Mouse (Mus musculus) cerebellum, postnatal 14 days (tissue): ENCODE measurements around the gene Nfya.
A peak's percentile ranks its signal among the peaks of the same experiment; 100 is the strongest.

Source experiments
- DNase-seq, 2 experiments: peaks; one replicate each; pipeline ENCODE4 v3.0.0; 2021; ENCODE audit warnings: mixed read lengths in 2 of 2

The Nfya gene

DNA sequence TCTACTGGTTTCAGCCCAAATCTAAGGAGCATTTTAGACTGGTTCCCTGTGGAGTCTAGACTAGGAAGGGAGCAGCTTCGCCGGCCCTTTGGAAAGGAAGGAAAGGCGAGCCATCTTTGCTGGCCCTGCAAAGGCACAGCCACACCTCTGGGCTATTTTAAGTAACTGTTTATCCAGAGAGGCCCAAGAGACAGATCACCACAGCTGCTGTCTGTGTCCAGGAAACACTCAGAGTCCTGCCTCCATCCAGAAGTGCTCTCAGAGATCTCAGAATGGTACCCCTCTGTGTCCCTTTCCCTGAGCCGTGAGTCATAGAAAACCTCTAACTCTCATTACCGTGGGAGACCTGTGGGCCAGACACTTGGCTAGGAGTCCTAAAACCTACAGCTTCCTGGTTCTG, 20.7 kb upstream of the Nfya start:
- no peak for DNase-seq

DNA sequence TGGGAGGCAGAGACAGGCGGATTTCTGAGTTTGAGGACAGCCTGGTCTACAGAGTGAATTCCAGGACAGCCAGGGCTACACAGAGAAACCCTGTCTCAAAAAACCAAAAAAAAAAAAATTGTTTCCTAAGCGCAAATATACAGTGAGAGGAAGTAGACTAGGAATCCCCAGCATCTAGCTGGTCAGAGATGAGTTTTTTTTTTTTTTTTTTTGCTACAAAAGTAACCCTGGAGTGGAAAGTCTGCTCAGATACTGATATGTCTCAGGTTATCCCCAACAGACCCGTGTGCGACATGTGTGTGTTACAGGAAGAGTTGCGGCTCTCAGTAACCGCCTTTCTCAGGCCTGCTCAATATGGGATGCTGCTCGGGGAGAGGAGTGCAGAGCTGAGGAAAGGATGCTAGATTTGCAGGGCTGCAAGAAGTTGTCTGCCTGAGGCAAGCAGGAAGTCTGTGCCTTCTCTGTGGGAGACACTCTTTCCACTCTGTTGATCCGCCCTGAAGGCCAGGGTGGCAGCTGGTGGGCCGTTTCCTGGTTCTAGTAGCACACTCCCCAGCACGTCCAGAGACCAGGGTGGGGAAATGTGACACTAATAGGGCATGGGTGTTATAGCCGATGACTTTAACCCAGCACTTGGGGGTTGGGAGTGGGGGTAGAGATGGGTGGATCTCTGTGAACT, 18.3 kb upstream of the Nfya start:
- DNase-seq: no peak

DNA sequence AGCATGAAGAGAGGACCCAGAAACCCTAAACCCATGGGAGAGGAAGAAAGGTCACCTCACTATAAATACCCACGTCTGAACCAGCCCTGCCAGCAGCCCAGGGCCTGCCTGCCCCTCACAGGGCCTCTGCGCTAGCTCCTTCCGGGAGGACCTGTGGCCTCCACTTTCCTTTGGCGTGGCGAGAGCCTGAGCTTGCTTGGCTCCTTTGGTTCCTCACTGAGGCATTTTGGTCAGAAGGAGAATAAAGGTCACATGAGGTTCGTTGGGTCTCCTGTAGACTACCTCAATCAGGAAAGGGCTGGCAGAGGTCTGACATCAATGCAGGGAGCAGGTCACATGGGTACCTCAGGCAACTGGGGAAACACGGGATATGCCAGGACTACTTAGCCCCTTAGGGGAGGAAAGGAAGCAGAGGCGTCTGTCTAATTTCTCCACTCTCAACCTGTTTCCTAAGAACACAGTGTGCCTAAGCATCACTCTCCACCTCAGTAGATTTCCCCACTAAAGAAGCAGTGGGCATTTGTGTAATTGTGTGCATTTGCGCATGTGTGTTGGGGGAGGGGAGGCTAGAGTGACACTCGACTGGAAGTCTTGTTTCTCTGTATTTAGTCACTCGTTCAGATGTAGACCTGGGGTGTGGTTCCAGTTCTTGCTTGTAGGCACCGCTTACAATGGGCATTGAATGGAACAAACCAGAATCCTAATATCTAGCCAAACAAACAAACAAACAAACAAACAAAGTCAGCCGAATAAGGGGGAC, 17.5 kb upstream of the Nfya start:
- DNase-seq: no peak

DNA sequence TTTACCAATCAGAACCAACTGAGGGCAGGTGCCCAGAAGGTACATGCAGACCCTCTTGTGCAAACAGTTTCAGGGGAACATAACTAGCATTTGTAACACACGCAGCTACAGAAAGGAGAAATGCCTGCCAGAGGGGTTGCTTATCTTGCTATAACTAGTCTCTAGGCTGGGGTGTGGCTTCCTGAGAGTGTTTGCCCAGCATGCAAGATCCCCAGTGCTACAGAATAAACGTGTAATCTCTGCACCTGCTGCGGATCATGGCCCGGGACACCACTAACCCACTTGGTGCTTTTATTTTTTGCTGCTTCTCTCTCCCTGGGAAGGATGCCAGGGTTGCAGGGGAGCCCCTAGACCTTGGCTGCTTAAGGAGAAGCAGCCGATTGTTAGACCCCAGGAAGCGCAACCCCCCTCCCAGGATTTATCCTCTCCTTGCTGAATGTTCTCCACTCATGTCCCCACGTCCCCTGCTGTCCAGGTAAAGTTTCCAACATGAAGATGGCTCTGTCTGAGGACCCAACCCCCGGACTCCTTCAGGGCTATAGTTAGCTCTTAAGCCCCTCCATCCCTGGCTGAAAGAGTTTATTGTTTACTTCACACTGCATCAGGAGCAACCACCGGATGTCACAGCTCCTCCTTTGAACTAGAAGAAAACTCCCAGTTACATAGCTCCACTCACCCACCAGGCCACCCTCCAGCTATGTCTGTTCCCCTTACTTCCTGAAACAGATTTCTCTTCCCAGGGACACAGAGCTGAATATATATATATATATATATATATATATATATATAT, 16.3 kb upstream of the Nfya start:
- DNase-seq: no peak

DNA sequence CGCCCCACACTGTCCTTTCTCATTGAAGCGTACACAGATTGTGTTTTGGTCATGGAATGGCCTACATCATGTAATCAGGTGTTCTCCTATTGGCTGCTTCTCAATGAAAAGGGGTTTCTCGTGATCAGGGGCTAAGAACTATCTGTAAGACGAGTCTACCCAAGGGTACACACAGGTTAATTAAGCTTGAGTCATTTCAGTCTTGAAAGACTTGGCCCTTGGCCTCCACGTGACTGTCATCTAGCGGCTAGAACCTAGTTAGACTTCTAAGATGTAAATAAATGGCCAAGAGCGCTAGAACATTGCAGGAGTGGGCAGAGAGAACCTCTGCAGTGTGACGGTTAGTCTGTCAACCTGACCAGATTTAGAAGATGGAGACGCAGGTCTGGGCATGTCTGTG, 14.5 kb upstream of the Nfya start:
- DNase-seq: no peak

DNA sequence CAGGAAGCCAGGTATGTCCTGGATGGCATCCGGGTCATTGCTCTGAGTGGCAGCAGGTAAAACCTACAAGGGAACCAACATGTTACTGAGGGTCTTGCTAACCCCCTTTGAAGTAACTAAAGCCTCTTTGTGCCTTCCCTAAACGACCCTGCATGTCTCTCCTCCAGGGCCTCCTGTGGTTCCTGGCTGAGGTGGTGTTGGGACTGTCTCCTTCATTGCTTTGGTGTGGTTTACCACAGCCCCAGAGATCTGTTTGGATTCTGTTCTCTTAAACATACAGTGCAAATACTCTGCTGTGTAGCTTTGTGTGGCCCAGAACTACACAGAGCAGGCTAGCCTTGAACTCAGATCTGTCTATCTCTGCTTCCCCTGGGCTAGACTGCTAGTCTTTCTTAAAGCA, 9.9 kb upstream of the Nfya start:
- DNase-seq: no peak

DNA sequence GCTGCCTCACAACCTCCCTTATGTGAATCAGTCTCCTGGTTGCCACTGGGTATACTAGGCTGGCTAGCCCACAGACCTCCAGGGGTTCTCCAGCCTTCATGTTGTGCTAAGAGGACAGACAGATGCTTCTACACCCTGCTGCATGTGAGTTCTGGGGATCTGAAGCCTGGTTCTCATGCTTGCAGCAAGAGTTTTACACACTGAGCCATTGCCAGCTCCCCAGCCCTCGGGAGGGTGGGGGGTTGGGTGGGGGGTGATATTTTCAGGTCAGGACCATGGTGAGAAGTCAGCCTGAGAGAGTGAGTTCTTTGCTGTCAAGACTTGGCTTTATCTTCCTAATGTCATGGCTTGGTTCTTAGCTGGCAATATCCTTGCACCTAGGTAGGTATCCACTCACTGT, 9.1 kb upstream of the Nfya start:
- no peak for DNase-seq

DNA sequence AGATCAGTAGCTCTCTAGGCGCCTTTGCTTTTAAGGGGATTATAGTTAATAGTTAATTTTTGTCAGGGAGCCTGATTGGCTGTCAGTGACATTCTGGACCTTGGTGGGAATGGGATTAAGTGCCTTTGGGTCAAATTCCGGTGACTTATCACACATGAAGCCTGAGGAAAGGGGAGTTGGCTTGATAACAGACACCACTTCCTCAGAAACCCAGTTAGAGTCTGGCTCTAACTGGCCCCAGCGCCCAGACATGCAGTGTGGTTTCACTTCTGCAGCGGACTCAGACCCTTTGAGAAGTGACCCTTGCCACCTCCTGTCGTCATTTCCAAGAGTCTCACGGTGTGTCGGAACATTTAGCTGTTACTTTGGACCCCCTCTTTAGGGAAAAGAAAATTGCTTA, 8.5 kb upstream of the Nfya start:
- DNase-seq: no peak

DNA sequence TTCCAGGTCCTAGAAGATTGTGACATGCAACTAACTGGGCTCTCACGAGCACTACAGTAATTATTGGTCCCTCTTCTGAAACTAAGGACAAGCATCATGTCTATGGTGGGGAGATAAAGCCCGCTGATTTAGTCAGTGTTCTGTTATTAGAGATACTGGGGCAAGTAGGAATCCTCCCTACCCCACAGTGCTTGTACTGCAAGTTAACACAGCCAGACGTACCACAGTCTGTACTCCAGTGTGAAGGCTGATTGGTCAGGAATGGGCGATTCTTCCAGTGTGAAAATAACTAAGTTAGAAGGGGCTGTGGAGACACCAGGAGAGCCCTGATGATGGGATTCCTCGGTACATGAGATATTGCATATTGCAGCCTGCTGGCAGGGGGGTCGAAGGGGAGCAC, 7.8 kb upstream of the Nfya start:
- no peak for DNase-seq

DNA sequence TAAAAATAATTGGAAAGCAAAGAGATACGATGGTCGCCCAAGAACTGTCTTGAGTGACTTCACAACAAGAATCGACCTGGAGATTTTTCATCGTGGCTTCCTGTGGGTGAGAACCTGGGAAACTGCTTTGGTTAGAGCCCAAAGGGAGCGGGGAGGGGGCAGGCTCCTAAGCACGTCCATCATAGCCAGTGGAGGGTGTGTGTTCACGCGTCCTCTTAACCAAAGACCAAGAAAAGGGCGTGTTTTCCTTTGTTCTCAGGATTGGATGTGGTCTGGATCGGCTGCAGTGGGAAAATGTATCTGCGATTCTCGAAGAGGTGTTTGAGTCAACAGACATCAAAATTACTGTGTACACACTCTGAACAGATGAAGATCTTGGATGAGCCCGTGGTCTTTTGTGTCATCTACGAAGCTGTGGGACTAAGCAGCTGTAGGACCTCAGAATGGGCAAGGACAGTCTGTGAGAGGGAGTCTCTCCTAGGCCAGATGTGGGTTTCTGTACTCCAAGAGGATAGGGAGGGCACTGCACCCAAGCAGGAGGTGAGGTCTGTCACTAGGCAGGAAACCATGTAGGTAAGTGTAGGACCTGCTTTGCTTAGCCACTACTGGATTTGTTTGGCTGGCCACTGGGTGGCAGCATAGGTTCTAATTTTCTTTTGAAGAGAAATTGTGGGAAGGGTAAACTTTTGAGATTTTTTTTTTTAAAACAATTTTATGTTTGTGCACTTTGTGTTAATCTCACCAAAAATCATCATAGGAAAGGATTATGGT, 6.9 kb upstream of the Nfya start:
- peak; percentile 83 to 86 for DNase-seq

DNA sequence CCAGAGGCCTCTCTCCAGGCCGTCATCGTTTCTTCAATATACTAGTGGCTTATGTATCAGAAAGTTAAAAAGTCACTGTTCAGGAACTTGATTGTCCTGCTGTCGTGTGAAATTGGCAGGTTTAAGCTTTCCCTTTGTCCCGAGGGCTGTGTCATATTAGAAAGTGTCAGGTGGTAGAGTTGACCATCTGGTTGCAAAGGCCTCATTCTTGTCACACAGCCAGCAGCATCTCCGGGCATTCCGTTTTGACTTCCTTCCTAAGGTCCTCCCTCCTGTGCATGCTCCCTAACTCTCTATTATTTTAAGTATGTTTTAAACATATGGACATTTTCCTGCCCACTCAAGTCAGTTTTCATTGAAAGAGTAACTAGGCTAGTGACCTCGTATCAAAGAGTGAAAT, 6.3 kb upstream of the Nfya start:
- DNase-seq: peak; percentile 75 to 77

DNA sequence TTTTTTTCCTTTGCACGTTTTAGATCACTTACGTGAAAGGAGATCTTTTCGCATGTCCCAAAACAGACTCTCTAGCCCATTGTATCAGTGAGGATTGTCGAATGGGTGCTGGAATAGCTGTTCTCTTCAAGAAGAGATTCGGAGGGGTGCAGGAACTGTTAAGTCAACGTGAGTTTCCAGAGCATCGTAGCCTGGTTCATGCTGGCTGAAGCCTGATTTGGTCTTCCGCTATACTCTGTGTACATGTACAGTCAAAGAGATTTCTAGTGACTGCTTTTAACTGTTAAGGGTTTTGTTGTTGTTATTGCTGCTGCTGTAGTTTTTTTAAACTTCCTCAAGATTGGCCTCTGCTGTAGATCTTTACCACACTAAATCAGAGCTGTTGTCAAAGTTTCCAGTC, 1.5 kb upstream of the Nfya start:
- no peak for DNase-seq

DNA sequence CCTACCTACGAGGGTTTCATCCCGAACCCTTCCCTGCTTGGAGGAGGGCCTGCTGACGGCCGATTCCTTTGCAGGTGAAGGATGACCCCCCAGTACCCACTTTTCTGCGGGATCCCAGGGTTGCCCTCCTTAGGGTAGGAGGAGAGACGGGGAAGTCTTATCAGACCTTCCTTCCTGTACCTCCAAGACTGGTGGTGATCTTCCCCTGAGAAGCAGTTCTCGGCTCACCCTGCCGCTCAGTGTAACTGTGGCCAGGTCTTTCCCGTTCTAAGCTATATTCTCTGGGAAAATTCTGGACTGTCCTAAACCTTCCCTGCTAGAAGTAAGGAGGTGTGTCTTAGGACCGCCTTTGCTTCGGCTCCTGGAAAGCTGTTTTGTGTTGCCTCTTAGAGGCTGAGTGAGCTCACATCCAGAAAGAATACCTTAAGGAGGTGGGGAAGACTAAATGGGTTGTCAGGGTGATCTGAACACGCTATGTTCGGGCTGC, 636 bp upstream of the Nfya start:
- no peak for DNase-seq

DNA sequence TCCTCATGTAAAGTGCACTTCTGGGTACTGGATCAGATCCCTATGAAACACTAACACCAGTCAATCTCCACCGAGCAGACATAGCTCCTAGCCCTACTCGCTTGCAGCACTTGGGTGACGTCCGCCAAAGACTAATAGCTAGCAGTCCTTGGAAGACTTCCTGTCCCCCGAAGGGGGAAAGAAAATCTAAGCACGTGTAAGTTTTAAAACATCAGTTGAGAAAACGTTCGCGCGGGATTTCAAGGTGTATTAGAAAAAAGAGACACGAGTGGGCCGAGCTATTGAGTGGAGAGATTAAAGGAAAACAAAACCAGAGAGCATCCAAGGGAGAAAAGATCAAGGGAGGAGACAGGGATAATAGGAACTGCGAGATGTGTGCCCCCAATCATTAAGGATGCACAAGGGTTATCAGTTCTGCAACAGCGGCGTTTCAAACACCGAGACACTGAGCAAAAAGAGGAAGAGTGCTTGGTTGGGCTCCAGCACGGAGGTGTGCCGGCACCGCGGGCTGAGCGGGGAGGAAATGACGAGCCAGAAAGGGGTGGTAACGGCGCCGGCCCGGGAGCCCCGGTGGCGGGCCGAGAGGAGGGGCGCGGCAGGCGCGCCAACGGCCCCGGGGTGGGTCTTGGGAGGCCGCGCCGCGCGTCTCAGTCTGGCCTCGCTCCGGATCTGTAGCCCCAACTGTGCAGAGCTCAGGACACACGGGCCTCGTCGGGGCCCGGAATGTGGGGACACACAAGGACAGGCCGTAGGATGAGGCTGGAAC, 997 bp downstream of the Nfya start:
- peak; percentile 78 to 82 for DNase-seq

DNA sequence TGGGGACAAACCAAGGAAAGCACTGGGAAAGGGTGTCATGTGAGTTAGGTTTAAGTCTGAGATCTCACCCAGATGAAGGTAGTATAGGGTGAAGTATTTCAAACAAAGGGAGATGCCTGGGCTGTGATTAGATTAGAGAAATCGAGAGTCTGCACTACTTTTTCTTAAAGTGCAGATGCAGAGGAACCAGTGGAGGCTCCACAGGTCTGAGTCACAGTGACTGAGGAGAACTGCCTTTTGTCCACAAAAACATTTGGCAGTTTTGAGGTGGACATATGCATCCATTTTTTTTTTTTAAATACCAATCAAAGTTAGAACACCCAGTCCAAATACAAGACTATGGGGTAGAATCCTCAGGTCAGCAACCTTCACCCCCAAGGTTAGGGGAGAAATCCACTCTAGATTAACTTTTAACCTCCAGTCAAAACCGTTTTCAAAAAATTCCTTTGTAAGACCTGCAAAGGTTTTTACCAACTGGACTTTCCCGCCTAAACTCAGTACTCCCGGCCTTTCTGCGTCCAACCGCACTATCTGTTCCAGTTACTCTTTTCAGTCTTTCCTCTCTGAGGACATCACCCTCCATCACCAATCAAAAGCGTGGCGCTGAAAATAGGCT, 1.7 kb downstream of the Nfya start:
- no peak for DNase-seq

DNA sequence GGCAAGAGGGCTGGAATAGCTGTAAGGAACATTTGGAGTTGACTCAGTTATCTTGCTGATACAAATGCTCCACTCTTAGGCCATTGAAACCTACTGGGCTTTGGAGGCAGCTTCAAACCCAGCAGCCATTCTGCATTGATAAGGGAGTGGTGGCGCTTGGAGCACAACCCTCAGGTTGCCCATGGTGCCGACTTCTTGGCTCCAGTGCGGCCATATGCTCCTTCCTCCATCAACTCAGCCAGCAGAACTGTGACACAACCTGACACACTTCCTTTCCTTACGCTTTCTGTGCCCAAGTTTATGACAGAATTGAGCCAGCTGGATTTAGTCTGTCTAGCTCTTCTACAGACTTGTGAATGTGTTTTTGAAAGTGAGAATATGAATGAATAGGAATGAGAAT, 2.6 kb downstream of the Nfya start:
- peak; percentile 52 to 70 for DNase-seq

DNA sequence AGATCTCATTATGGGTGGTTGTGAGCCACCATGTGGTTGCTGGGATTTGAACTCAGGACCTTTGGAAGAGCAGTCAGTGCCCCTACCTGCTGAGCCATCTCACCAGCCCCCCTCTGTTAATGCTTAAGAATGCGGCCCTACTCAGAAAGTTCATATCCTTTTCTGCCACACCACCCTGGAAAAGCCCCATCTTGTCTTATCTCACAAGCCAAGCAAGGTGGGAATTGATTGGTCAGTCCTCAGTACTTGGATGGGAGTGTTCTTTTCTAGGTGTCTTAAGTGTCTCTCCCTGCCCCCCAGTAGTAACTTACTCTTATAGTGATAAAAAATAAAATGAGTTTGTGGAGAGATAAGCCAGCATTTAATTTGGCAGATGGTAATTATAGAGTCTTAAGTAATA, 5.0 kb downstream of the Nfya start:
- no peak for DNase-seq

DNA sequence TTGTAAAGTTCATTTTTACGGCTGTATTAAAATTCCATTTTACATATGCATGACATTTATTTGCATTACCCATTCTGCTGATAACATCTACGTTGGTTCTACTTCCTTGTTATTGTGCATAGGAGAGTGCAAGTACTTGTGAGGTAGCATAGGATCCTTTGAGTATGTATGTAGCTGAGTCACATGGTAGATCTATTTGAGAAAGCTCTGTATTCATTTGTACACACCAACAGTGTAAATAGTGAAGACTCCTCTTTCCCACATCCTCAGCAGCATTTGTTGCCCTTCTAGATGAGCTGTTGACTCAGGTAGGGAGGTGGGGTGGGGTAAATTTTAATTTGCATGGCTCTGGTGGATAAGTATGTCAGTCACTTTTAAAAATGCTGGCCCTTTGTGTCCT, 5.9 kb downstream of the Nfya start:
- no peak for DNase-seq

DNA sequence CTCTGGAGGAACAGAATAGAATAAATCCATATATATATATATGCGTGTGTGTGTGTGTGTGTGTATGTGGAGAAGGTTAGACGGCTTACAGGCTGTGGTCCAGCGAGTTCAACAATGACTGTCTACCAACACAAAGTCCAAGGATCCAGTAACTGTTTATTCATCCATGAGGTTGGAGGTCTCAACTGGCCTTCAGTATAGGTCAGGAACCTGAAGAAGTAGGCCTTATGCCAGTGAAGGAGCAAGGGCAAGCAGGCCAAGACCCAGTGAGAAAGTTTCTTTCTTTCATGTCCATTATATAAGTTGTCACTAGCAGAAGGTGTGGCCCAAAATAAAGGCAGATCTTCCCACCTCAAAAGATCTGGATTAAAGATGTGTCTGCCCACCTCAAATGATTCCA, 7.0 kb downstream of the Nfya start:
- DNase-seq: no peak

DNA sequence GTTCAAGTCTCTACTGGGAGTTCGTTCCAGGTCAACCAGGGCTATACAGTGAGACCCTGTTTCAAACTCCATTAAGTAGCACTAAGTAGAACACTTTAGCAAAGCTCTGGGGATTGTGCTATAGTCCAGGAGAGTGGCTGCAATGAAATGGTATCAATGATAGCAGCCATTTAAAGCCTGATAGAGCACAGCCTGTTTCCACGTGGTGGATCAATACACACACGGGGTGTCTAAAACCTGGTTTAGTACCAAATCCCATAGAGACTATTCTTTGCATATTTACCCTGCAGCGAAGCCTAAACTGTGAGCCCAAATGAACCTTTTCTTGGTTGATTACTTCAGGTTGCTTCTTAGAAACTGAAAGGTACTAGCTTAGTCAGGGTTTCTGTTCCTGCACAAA, 8.0 kb downstream of the Nfya start:
- DNase-seq: no peak

DNA sequence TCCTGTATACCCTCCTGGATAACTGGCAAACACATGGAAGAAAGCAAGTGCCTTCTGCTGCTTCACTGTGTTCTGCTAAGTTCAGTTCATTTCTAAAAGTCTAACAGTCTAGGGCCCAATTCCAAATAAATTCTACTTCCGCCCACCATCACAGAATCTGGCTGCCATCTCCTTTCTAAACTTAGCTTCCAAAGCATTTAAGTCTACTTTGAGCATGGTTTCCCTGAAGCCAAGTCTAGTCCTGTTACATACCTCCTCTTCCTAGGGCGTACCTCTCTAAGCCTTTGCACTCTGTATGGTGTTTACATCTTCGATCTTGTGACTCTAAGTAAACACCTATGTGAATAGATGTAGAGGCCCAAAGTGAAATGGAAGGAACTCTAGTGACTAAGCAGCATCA, 17.1 kb downstream of the Nfya start:
- no peak for DNase-seq

DNA sequence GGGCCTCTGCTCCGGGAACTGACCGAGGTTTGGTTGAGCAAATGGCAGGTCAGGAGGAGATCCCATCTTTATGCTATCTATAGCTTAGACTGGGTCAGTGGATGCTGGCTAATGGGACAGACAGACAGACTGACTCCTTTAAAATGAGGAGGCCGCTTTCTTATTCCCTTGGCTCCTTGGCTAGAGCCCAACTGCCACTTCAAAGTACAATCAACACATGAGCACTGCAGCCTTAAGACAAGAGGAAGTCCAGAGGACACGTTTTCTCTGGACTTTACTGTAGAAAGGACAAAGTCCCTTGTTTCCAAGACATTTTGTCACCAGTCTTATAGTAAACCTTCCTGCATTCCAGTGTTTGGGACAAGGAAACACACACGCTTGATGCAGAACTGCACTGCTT, 18.3 kb downstream of the Nfya start:
- DNase-seq: no peak
